Mouse (Mus musculus) CD4-positive, CD25-positive, alpha-beta regulatory T cell, adult 4 months (primary cell): ENCODE measurements around the gene Hspbp1. TPM values are rescaled to one million over a fixed set of nuclear protein-coding genes. Genes with fewer than 3 reads are reported as not detected.
A peak's percentile ranks its signal among the peaks of the same experiment; 100 is the strongest.

ENCODE experiments used
- ATAC-seq: one replicate; pipeline ENCODE4 v1.8.0; 2017
- polyA plus RNA-seq, 2 experiments: library from polyadenylated mRNA; unstranded; fragments of 100-300 nt; shearing (Covaris generic); gene quantifications; one replicate each; pipeline ENCODE4 v1.2.1; 2017

The Hspbp1 gene
- 10 to 100 TPM; 45.4 to 48.2 TPM for polyA plus RNA-seq

DNA sequence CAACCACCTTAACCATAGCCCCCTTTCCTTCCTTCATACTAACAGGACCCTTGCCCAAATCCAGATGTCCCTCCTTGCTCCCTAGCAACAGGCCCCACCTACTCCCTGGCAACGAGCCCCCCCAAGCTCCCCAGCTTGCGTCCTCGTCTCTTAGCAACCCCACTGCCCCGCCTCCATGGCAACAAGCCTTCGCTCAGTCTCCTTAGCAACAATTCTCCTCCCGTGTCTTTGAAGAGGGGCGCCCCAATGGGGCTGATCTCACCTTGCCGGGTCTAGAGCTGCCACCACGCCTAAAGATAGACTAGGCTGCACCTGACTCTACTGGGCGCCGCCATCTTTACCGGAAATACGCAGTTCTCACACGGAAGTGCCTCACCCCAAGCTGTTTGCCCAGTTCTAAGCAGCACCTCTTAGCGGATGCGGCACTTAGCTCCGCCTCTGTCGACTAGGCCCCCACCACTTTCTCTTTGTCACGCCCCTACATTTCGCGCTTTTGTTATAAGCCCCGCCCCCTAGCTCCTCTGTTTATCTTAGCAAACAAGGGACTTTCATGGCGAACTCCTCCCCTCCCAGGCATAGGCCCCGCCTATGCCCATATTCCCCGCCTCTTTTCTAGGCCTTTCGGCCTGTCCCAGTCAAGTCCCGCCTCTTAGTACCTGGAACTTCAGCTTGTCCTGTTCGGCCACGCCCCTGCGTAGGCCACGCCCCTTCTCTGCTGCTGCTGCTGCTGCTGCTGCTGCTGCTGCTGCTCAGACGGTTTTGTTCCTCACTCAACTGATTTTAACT is at the start of gene Hspbp1:
TSS of gene Hspbp1 (minus strand) at position 437 of the 786 bp plus-strand sequence.
- peak; percentile 97 for ATAC-seq

- no peak for ATAC-seq
Observed at GRCm38 (mm10) chr7:4732968-4733392, 48.1 kb upstream of the Hspbp1 start.

GRCm38 (mm10) chr7:4731090-4731489 is 46.2 kb upstream of the Hspbp1 start:
- no peak for ATAC-seq

DNA sequence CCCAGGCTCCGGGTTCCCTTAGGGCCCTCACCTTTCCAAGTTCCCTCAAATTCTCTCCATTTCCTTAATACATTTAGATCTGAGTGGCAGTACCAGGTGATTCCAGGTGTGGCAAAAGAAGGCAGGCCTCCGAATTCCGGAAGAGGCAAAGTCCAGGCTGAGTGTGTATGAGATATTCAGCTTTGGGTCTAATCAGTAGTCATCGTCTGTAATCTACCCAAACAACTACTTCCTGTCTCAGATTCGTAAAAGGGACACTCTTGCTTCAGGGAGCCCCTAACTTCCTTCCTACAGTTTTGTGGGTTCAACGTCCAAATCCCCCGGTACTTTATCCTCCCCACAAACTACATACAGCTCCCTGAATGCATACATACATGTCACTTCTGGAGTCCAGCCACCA is 40.3 kb upstream of the Hspbp1 start, which contains the start of gene Tmem150b:
TSS of gene Tmem150b (minus strand) at position 81 of the 400 bp plus-strand sequence.
- ATAC-seq, result no peak

- no peak for ATAC-seq
Observed at GRCm38 (mm10) chr7:4724359-4724758, 39.5 kb upstream of the Hspbp1 start.

- peak; percentile 67 for ATAC-seq
Observed at GRCm38 (mm10) chr7:4723508-4723907, 38.6 kb upstream of the Hspbp1 start.

DNA sequence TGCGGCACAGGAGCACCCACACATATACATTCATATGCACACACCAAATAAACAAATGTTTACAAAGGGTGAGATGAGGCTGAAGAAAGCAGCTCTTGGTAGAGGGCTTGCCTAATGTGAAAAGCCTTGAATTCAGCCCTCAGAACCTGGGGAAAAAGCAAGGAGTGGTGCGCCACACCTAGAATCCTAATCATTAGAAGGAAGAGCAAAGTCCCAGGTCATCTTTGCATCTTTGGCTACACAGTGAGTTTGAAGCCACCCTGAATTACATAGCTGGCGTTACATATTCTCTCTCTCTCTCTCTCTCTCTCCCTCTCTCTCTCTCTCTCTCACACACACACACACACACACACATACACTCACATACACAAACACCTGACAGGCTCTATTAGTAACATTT is 34.4 kb upstream of the Hspbp1 start:
- no peak for ATAC-seq

DNA sequence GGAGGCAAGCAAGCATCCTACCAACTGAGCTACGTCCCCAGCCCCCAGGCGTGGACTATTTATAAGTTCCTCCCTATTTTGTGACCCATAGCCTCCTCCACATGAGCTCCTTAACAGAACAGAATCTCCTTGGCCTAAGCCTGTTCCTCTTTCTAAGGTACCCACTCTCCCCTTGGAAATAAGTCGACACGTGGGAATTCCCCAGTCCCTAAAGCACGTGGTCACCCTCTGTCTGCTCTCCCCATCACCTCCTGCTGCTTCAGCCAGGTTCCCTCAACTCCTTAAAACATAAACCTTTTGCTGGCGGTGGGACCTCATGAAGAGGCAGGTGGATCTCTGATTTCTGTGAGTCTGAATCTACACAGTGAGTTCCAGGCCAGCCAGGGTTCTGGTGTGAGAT is 32.1 kb upstream of the Hspbp1 start:
- ATAC-seq, result no peak

DNA sequence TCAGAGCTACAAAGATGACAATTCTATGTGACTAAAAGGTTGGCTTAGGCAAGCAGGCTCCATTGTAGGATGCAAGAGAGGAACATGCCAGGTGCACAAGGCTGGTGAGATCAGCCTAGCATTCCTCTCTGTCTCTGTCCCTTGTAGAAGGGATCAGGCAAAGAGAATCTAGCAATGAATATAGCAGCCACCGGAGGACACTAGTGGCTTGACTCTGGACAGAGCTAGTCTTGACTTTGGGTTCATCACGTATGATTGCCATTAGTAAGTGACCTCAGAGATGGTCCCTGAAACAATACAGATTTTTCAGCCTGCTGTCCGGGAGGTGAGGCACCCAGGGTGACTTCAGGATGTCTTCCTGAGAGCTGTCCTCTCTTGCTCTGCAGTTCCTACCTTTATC is 27.7 kb upstream of the Hspbp1 start:
- ATAC-seq, result no peak

DNA sequence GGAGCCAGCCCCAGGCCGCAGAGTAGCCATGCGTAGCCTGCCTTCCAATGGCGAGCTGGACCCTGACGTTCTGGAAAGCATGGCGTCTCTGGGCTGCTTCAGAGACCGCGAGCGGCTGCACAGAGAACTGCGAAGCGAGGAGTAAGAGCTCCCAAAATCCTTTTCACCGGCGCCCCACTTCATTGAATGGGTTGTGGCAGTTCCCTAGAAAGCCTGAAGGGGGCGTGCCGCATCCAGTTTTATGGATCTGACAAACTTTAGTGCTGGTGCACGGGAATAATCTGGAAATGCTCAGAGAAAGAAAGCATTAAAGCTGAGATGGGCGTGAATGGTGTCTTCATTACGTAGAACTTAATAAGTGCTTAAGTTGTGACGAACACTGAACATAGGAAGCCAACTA is 20.2 kb upstream of the Hspbp1 start:
- peak; percentile 45 for ATAC-seq

- no peak for ATAC-seq
Observed at GRCm38 (mm10) chr7:4703195-4703594, 18.3 kb upstream of the Hspbp1 start.

- no peak for ATAC-seq
Observed at GRCm38 (mm10) chr7:4702334-4702733, 17.5 kb upstream of the Hspbp1 start.

DNA sequence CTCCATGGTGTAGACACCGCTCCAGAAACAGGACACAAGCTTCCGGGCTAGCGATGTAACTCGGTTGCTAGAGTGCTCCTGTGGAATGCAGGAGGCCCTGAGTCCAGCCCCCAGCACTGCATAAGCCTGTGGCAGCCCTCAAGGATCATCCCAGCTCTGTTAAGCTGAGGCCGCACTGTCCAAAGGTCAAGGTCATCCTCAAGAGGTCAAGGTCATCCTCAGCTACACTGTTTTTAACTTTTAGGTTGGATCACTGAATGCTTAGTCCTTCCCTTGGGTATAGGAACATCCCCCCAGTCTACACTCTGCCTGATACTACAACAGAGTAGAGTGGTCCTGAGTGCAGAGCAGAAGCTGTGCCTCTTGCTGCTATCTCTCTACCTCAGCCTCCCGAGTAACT is 8.1 kb upstream of the Hspbp1 start:
- no peak for ATAC-seq

- ATAC-seq, result no peak
Observed at GRCm38 (mm10) chr7:4690951-4691653, 6.2 kb upstream of the Hspbp1 start.

DNA sequence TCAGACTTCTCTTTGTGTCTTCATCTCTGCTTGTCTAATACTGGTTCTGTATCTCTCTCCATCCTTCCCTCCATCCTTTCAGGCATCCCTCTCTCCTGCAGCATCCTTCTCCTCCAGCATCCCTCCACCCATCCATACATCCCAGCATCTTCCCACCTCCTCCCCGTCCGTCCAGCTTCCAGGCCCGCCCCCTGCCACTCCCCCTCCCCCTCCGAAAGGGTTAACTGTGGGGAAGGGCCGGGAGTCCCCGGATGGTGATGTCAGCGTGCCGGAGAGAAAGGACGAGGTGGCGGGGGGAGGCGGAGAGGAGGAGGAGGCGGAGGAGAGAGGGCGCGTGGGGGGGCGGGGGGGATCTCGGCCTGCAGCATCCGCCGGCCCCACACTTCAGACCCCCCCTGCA is 5.5 kb upstream of the Hspbp1 start, which contains the start of gene Brsk1:
TSS of gene Brsk1 (plus strand) at position 218 of the 400 bp plus-strand sequence.
- ATAC-seq, result no peak

DNA sequence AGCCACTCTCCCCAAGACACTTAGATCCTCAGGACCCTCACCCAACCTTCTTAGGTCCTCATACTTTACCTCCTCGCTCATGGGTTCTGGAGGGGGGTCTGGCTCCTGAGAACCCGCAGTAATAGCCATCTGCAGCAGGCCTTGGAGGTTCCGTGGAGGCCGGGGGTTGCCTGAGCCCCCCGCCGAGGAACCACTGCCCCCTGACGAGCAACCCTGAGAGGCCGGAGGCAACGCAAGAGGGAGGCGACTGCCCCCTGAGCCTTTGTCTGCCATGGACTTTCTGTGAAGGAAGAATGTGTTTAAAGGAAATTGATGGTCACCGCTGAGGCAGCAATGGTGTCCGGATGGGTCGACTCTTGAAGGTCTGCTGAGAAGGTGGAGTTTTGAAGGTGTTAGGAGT is 665 bp downstream of the Hspbp1 start:
- ATAC-seq, result no peak

DNA sequence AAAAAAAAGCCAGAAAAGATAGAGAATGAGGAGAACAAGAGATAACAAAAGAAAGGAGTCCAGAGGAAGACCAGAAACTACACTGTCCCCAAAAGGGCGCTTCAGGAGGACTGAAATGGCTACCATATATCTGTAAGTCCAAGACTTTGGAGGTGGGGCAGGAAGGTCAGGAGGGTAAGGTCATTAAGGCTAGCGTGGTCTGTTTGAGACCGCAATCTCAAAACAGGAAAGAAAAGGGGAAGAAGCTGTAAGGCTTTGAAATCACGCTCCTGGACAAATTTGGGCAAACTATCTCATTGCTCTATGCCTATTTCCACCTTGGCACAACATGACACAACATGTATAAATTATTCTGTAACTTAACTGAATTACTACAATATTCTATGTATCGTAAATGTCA is 1.6 kb downstream of the Hspbp1 start:
- no peak for ATAC-seq

- ATAC-seq, result no peak
Observed at GRCm38 (mm10) chr7:4675200-4675599, 9.7 kb downstream of the Hspbp1 start.

DNA sequence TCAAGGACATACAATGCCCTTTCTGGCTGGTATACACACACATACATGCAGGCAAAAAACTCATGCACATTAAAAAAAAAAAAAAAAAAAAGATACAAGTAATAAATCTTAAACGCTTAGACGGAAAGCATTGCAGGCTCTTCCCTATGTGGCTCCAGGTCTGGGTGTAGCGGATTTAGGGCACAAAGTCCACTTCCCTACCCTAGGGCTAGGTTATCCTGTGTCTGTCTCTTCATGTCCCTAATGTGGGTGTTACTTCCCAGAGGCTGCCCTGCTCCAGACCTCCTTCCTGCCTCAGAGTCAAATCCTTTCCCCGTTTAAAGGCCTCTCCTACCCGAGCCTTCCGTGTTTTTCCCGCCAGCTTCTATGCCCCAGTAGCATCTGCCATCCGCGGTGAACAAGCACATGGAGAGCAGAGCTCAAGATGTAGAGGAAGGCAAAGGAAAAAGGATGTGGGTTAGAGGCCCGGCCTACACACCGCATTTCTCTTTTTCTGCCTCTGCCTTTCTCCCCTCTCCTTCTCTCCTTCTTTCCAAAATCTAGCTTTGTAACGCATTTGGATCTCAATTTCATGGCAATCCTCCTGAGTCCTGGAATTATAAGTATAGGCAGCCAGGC is 10.6 kb downstream of the Hspbp1 start:
- ATAC-seq, result peak; percentile 90

- no peak for ATAC-seq
Observed at GRCm38 (mm10) chr7:4671956-4672355, 12.9 kb downstream of the Hspbp1 start.

DNA sequence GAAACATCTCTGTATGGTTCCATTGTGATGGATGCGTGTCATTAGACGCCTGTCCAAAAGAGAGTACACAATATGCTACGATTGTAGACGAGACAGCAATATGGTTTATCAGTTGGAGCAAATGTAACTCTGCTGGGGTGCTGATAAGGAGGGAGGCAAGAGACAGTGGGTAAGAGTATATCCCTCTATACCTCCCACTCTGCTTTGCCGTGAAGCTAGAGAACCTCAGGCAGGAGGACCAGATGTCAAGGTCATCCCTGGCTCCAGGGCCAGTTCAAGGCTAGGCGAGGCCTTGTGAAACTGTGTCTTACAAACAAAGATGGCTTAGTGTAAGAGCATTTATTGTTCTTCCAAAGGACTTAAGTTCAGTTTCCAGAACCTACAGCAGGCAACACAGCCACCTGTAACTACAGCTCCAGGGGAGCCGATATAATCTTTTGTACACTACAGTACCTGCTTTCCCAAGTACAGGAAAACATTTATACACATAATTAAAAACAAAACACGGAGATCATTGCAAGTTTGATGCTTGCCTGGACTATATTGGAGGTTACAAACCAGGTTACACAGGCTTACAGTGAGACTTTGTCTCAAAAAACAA is 14.1 kb downstream of the Hspbp1 start:
- ATAC-seq, result no peak

GRCm38 (mm10) chr7:4669156-4669555 is 15.7 kb downstream of the Hspbp1 start:
- no peak for ATAC-seq

DNA sequence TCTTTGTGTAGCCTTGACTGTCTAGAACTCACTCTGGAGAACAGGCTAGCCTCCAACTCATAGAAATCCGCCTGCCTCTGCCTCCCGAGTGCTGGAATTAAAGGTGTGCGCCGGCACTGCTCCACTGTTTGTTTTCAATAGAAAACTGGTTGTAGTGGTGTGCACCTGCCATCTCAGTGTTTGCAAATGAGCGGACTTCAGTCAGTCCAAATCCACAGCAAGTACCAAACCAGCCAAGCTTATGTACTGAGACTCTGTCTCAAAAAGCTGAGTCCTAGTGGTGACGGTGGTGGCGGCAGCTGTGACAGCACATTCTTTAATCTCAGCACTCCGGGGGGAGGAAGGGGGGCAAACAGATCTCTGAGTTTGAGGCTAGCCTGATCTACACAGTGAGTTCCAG is 16.4 kb downstream of the Hspbp1 start:
- ATAC-seq, result no peak
